ENCODE assay signal across 10 mouse cellular contexts in the genomic region with DNA sequence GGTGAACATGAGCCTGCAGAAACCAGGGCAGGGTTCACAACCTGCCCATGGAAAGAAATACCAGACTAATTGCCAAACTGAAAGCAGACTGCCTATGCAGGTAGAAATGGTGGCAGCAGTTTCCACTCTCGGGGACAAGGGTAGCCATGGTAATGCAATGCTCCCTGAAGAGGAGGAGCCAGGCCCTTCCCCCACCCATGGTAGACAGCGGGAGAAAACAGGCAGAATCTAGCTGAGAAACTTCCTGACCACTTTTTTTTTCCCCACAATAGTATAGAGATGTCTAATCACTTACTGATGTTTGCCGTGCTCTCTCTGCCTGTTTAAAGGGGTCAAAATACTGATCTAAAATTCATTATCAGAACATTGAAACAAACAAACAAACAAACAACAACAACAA. TPM values are rescaled to one million over a fixed set of nuclear protein-coding genes. Genes with fewer than 3 reads are reported as not detected.
DNase-seq lines count a peak whose midpoint lies in the region; ATAC-seq lines count a peak whose summit lies in the region.
"Had no signal": no experiment of that assay in that cellular context is flagged by ENCODE, and none has a peak within 500 bp of the region (broad histone marks: within the 10 kb centered on the region; RNA-seq: fewer than 3 reads in every experiment).

No protein-coding gene starts in this region.

- no peak overlapping the region for H3K9ac ChIP-seq in kidney, embryonic 15.5 days
- no peak overlapping the region for H3K9ac ChIP-seq in liver, embryonic 15.5 days
- H3K9ac ChIP-seq in forebrain, embryonic 11.5 days (ENCODE audit: low read length) = no peak overlapping the region

- DNase-seq in kidney, adult 9 months = no peak
- peak; percentile 49 for DNase-seq in R1 (ENCODE audit: low read depth, low spot score)
- DNase-seq in left cerebral cortex, adult 9 months (ENCODE audit: low spot score in 2 of 2) = no peak
- DNase-seq in forebrain, embryonic 11.5 days (ENCODE audit: low spot score) = no peak
- no peak for DNase-seq in right cerebral cortex, postnatal 10 days (ENCODE audit: low spot score in 2 of 2)
- DNase-seq: adrenal gland, adult 8-10 months had no signal

- 23% methylated on average over 3 of the region's 3 CpGs for WGBS in kidney, embryonic 15.5 days
- 11% methylated on average over 3 of the region's 3 CpGs for WGBS in liver, embryonic 15.5 days (ENCODE audit: insufficient replicate concordance)
- 29% methylated on average over 3 of the region's 3 CpGs for WGBS in forebrain, embryonic 11.5 days

- H3K4me1 ChIP-seq in kidney, embryonic 15.5 days = peaks cover 8% of the 10 kb centered on the region
- H3K4me1 ChIP-seq in liver, embryonic 15.5 days (replicated peaks) = peaks cover 17% of the 10 kb centered on the region
- 0 out of 2 replicates have a peak, but pooled peaks cover 2% of the 10 kb centered on the region for H3K4me1 ChIP-seq in forebrain, embryonic 11.5 days (replicated peaks; ENCODE audit: control insufficient read depth, insufficient read depth, low read length)

- no peaks in the 10 kb centered on the region for H3K27me3 ChIP-seq in kidney, embryonic 15.5 days
- H3K27me3 ChIP-seq in liver, embryonic 15.5 days = peaks cover under 1% of the 10 kb centered on the region; the same call in 1 of the 2 replicates
- no peaks in the 10 kb centered on the region for H3K27me3 ChIP-seq in forebrain, embryonic 11.5 days (ENCODE audit: control insufficient read depth, insufficient read depth, low read length)

- peak overlapping the region; percentile 76 for H3K27ac ChIP-seq in kidney, embryonic 15.5 days
- no peak overlapping the region for H3K27ac ChIP-seq in liver, embryonic 15.5 days (replicated peaks)
- H3K27ac ChIP-seq in forebrain, embryonic 11.5 days (ENCODE audit: low read depth, low read length) = no peak overlapping the region

- H3K36me3 ChIP-seq in kidney, embryonic 15.5 days = no peaks in the 10 kb centered on the region
- no peaks in the 10 kb centered on the region for H3K36me3 ChIP-seq in liver, embryonic 15.5 days (replicated peaks)
- no peaks in the 10 kb centered on the region for H3K36me3 ChIP-seq in forebrain, embryonic 11.5 days (ENCODE audit: control insufficient read depth, insufficient read depth, low read length)

- H3K4me3 ChIP-seq in kidney, embryonic 15.5 days (replicated peaks) = no peak overlapping the region
- no peak overlapping the region for H3K4me3 ChIP-seq in liver, embryonic 15.5 days (replicated peaks)
- H3K4me3 ChIP-seq in forebrain, embryonic 11.5 days (ENCODE audit: low read depth, low read length) = no peak overlapping the region
- H3K4me3 ChIP-seq: erythroblast, embryonic 14.5 days had no signal

- H3K4me2 ChIP-seq in kidney, embryonic 15.5 days = peak overlapping the region; percentile 38; the same call in 1 of the 2 replicates
- peak overlapping the region; percentile 14 for H3K4me2 ChIP-seq in liver, embryonic 15.5 days
- no peak overlapping the region for H3K4me2 ChIP-seq in forebrain, embryonic 11.5 days (ENCODE audit: low read depth, low read length, severe bottlenecking)

- peak; percentile 66; the same call in 1 of the 2 replicates for ATAC-seq in kidney, embryonic 15.5 days (replicated peaks; ENCODE audit: low FRiP score)
- ATAC-seq in inflammation-experienced regulatory T-cells, adult 6 months = peak; percentile 83
- peak; percentile 58; the same call in 1 of the 2 replicates for ATAC-seq in liver, embryonic 15.5 days (ENCODE audit: insufficient read depth)
- ATAC-seq in forebrain, embryonic 11.5 days (replicated peaks; ENCODE audit: low FRiP score) = no peak

- no peaks in the 10 kb centered on the region for H3K9me3 ChIP-seq in kidney, embryonic 15.5 days (replicated peaks)
- H3K9me3 ChIP-seq in liver, embryonic 15.5 days (replicated peaks) = no peaks in the 10 kb centered on the region
- no peaks in the 10 kb centered on the region for H3K9me3 ChIP-seq in forebrain, embryonic 11.5 days (ENCODE audit: control insufficient read depth, low read length)

RNA-seq across cellular contexts. Expression of a gene that starts 17.8 kb away (rescaled TPM):
- polyA plus RNA-seq in kidney, embryonic 15.5 days (2015; fragmentation: Nextera tagmentation; extraction: Ambion mirVana) = 27.5 and 27.8 TPM in 2 replicates
- 1 to 10 TPM; 3.1 to 5.0 (median 4.8) TPM for polyA plus RNA-seq in inflammation-experienced regulatory T-cells, adult 6 months (2017; shearing (Covaris generic))
- polyA plus RNA-seq in liver, embryonic 15.5 days (2015; fragmentation: Nextera tagmentation; extraction: Ambion mirVana) = 4.8 and 5.6 TPM in 2 replicates
- 63.0 and 70.3 TPM in 2 replicates for polyA plus RNA-seq in forebrain, embryonic 11.5 days (2014; fragmentation: Nextera tagmentation; extraction: Ambion mirVana)
